Mouse (Mus musculus) retina, postnatal 1 day (tissue): ENCODE results near the gene Pth1r.
"Not testable (repeated sequence)": the region's sequence is repeated elsewhere in the genome, so short reads cannot be mapped to it uniquely, and the experiment has no call there.

Source experiments
- DNase-seq: peaks from one replicate; pipeline ENCODE4 v3.0.0-alpha.2; 2012

Gene Pth1r

GRCm38 (mm10) chr9:110712545-110712944, 34.4 kb downstream of the Pth1r start:
- DNase-seq: no peak

GRCm38 (mm10) chr9:110711996-110712395, 34.9 kb downstream of the Pth1r start:
- DNase-seq: peak; percentile 65

GRCm38 (mm10) chr9:110711532-110711931, 35.4 kb downstream of the Pth1r start:
- DNase-seq: no peak

GRCm38 (mm10) chr9:110709640-110710258, 37.2 kb downstream of the Pth1r start:
- DNase-seq: peak; percentile 87

- DNase-seq: no peak
These were observed 40.2 kb downstream of the Pth1r start for GRCm38 (mm10) chr9:110706784-110707183.

- no peak for DNase-seq
These were observed 43.0 kb downstream of the Pth1r start for GRCm38 (mm10) chr9:110703951-110704350.

- DNase-seq: peak; percentile 29
These were observed 44.1 kb downstream of the Pth1r start for GRCm38 (mm10) chr9:110702848-110703247.

- no peak for DNase-seq
These were observed 45.6 kb downstream of the Pth1r start for GRCm38 (mm10) chr9:110701114-110702032.

- DNase-seq: no peak
These were observed 47.4 kb downstream of the Pth1r start for GRCm38 (mm10) chr9:110699574-110699973.

GRCm38 (mm10) chr9:110697465-110697864, 49.5 kb downstream of the Pth1r start:
- DNase-seq: no peak

GRCm38 (mm10) chr9:110696427-110696826, 50.5 kb downstream of the Pth1r start:
- DNase-seq: no peak

- no peak for DNase-seq
These were observed 51.7 kb downstream of the Pth1r start for GRCm38 (mm10) chr9:110695165-110695755.

GRCm38 (mm10) chr9:110689261-110689779, 57.6 kb downstream of the Pth1r start:
- no peak for DNase-seq

- no peak for DNase-seq
These were observed 59.1 kb downstream of the Pth1r start for GRCm38 (mm10) chr9:110687846-110688245.

- no peak for DNase-seq
These were observed 59.9 kb downstream of the Pth1r start for GRCm38 (mm10) chr9:110687061-110687460.

- DNase-seq: no peak
These were observed 60.5 kb downstream of the Pth1r start for GRCm38 (mm10) chr9:110686472-110686871.

- no peak for DNase-seq
These were observed 61.4 kb downstream of the Pth1r start for GRCm38 (mm10) chr9:110685591-110685990.

GRCm38 (mm10) chr9:110685187-110685586, 61.8 kb downstream of the Pth1r start:
- peak; percentile 50 for DNase-seq

GRCm38 (mm10) chr9:110684100-110684831, 62.7 kb downstream of the Pth1r start:
- DNase-seq: peak; percentile 67

- no peak for DNase-seq
These were observed 63.3 kb downstream of the Pth1r start for GRCm38 (mm10) chr9:110683574-110684099.

- not testable (repeated sequence) for DNase-seq
These were observed 64.2 kb downstream of the Pth1r start for GRCm38 (mm10) chr9:110682697-110683096.

GRCm38 (mm10) chr9:110682255-110682654, 64.7 kb downstream of the Pth1r start:
- peak; percentile 57 for DNase-seq
